Mouse (Mus musculus): ENCODE data around the gene Zfp579.
A peak's percentile ranks its signal among the peaks of the same experiment; 100 is the strongest.

Gene Zfp579

DNA sequence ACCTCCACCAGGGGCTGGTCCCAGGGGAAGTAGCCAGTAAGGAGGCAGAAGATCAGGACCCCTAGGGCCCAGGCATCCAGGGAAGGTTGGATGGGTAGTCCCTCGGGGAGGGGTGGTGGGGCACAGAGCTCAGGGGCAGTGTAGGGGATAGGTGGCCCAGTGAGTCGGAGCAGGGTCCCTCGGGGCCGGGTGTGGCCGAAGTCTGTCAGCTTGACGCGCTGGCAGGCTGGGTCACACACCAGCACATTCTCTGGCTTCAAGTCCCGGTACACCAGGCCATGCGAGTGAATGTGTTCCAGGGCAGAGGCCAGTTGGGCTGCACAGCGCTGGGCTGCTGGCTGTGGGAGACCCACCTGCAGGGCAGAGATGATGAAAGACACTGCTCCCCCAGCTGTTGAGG lies 38.6 kb downstream of the Zfp579 start:
- DNase-seq (ENCODE audit: low spot score): no peak

DNA sequence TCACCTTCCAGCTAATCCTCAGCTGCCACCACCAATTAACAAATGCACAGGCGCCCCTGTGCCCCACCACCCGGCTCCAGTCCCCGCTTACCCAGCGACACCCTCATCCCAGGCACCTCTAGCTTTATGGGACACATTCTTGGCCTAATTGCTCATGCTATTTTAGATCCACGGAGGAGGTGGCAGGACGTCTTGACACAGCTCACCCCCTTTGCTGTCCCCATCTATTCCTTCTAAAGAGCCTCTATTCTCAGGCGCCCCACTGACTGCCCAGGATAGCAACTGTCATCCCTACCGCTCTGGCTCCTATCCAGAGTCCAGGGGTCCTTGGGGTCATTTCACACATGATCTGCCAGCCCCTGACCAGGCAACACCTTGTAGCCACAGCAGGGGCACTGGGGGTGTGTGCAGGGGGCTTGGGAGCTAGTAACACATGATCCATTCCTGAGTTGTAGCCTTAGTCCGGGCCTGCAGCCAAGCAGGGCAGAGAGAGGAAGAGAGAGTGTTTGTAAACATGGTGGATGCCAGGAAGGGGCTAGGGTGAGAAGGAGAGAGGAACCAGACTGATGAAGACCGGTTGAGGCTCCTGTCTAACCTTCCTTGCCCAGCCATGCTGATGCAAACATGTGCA lies 42.0 kb downstream of the Zfp579 start:
- DNase-seq (ENCODE audit: low spot score): no peak

DNA sequence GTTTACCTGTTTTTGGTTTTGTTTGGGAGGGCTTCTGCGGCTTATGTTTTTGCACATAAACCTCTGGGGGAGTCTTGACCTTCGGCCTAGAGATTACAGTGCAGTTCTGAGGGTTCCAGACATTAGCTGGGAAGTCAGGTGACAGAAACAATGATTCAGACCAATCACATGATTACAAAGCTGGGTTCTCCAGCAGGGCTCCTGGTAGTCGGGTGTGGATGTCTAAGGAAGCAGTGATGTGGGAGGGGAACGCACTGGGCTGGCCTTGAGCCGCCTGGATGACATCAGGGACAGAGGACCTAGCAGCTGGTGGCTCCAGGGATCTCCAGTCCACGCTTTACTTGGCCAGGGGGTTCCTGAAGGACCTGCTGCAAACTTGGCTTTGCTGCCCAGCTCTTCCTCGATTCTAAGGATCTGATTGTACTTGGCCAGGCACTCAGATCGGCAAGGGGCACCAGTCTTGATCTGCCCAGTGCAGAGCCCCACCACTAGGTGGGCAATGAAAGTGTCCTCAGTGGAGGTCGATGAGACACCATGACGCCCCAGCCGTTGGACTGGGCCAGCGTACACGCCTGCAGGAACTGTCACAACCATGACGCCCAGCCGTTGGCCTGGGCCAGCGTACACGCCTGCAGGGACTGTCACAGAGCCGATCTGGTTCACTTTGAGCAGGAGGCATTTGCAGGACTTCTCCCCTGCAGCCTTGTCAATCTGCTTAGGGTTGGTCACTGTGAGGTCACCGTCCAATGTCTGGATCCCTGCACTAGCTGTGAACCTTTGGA lies 45.2 kb downstream of the Zfp579 start:
- DNase-seq (ENCODE audit: low spot score): no peak

DNA sequence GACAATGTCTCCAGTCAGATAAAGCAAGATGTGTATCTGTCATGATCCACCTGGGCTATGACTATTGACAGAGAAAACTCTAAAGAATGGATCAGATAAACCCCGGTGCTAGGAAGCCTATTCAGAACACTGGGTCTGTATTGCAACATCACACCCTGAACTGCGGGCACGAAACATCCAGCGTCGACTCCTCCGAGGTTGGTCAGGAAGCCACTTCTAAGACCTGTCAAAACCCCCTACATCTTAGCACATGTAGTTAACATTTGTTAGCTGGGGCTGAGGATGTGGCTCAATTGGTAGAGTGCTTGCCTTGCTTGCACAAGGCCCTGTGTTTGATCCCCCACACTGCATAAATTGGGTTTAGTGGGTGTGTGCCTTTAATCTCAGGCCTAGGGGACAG lies 47.6 kb downstream of the Zfp579 start:
- DNase-seq (ENCODE audit: low spot score): no peak

DNA sequence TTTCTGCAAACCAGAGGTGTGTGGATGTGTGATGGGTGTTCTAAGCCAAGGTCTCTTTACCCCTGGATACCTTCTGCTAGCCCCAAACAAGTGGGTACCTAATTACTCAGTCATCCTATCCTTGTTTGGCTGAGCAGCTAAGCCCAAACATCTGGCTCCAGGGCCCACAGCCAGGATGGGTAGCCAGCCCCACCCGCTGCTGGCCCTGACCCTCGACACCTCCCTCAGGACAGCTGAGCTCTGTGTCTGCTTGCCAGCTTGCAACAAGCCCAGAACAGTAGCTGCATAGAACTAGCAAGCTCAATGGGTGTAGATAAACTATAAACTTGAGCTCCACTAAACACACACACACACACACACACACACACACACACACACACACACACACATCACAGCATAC lies 48.1 kb downstream of the Zfp579 start:
- DNase-seq (ENCODE audit: low spot score): no peak

DNA sequence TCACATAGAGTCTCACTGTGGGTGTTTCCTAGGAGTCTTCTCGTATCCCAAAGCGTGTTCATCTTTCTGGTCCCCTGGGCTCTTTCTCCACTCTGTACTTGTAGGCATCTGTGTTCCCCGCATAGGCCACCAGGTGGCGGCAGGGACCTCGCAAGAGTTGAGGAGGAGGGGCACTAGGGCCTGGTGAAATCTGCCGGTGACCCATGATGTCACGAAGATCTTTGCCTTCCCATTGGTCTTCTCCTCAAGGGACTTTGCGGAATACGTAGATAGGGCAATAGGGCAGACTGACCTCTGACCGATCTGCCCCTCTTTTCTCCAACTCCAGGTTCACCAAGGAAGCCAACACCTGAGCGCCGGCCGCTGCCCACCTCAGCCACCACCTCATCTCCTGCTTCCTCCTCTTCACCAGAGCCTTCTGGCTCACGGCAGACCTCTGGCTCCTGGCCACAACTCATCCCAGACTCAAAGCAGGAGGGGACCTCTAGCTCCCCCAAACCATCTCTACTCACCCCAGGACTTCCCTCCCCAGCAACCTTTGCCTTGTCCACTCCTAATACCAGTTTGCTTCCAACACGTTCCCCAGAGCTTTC lies 52.6 kb downstream of the Zfp579 start:
- peak; percentile 96 for DNase-seq (ENCODE audit: low spot score)

DNA sequence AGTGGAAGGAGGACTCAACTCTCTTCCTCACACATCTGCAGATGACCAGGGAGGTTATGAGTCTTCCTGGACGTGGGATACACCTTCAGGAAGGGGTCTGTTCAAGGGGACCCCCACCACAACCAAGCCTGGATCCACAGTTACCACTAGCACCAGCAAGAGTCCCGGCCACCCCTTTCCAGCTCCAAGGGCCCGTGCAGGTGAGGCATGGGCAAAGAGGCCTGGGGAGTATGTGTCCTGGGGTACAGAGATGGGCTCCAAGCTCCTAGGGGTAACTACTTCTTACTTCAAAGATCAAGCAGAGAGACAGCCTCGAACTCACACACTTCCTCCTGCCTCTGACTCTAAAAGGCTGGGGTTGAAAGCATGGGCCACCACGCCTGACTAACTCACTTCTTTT lies 53.3 kb downstream of the Zfp579 start:
- no peak for DNase-seq (ENCODE audit: low spot score)

DNA sequence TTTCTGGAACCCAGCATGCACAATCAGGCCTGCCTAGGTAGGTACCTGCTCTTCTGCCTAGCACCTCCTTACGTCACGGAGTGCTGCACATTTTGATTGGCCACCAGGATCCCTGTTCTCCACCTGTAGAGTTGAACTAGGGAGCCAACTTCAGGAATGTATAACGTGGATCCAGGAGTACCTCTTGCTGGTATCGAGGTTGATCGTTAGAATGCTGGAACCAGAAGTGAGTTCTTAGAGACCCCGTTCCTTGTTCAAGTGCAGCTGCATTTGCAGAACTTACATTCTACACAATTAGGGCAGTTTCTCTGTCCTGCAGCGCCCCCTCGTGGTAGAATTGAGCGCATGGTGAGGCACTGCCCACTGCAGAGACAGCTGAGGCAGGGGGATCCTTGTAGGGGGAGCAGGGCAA lies 55.9 kb downstream of the Zfp579 start:
- DNase-seq (ENCODE audit: low spot score): peak; percentile 73

DNA sequence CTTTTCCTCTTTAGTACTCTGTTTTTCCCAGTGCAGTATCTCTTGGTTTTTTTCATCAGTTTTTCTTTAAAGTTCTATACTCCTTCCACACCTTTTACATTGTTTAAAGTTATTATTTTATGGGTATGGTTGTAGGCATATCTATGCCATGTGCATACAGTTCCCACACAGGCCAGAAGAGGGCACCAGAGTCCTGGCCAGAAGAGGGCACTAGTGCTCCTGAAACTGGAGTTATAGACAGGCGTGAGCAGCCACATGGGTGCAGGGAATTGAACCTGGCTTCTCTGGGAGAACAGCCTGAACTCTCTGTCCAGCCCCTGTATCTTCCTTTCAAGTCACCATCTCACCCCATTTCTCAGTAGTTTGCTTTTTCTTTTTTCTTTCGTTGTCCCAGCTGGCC lies 57.5 kb downstream of the Zfp579 start:
- DNase-seq (ENCODE audit: low spot score): peak; percentile 67

DNA sequence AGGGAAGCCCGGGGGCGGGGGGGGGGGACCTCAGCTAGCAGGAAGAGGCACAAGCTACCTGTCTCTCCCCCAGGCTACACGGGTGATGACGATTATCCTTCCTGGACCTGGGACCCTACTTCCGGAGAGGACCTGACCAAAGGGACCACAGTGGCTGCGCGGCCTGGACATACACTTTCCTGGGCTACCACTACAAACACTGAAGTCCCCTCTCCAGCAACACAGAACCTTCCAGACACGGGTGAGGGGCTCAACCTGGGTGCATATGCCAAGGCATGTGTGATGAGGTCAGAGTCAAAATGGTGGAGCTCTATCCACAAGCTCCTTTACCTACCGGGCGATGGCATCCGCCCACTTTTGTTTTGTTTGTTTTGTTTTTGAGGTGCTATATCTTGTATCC lies 58.6 kb downstream of the Zfp579 start:
- no peak for DNase-seq (ENCODE audit: low spot score)

DNA sequence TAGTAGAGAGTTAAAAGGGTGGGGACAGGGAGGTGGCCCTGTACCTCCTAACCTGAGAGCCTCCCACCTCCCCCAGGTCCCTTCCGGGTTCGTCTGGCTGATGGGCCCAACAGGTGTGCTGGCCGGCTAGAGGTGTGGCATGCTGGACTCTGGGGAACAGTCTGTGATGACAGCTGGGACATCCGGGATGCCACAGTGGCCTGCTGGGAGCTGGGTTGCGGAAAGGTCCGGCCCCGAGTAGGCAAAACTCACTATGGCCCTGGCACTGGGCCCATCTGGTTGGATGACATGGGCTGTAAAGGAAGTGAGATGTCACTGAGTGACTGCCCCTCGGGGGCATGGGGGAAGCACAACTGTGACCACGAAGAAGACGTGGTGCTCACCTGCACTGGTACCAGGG lies 59.1 kb downstream of the Zfp579 start:
- no peak for DNase-seq (ENCODE audit: low spot score)

DNA sequence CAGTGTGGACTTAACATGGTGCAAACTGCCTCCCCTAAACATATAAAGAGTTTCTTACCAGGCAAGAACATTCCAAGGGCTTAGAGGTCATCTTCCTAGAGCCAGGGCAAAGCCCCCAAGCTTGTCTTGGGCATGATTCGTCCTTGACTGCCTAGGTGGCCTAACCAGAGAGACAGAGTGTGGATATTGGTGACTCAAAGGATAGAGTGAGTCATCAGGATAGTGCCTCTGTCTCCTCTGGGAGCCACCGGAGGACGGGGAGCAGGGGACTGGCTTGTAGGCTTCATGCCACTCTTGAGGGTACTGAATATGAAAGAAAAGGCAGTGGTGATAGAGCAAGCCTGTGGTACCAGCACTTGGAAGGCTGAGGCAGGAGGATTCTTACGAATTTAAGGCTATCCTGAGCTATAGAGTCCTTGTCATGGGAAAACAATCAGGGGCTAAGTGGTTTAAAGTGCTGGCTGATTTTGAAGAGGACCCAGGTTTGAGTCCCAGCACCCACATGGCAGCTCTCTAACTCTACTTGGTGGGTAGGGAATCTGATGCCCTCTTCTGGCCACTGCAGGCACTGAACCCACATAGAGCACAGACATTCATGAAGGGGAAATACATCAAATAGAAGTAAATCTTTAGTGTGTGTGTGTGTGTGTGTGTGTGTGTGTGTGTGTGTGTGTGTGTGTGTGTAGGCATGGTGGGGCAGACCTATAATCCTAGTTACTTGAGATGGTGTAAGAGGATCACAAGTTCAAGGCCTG lies 61.6 kb downstream of the Zfp579 start:
- DNase-seq (ENCODE audit: low spot score): no peak

Data from ovary, postnatal 14 days (tissue).